Mouse (Mus musculus): ENCODE results near the gene Chst12.
"Not testable (repeated sequence)": the region's sequence is repeated elsewhere in the genome, so short reads cannot be mapped to it uniquely, and the experiment has no call there.

The Chst12 gene

GRCm38 (mm10) chr5:140505208-140505780, at the start of gene Chst12:
Chst12 (plus strand) TSS chr5:140505550.
- DNase-seq (ENCODE audit: low read depth) = peak; percentile 100

GRCm38 (mm10) chr5:140461476-140461875, 43.9 kb upstream of the Chst12 start:
- DNase-seq (ENCODE audit: low read depth) = no peak

GRCm38 (mm10) chr5:140463151-140463550, 42.2 kb upstream of the Chst12 start:
- not testable (repeated sequence) for DNase-seq (ENCODE audit: low read depth)

- no peak for DNase-seq (ENCODE audit: low read depth)
Measured at GRCm38 (mm10) chr5:140464943-140465342, 40.4 kb upstream of the Chst12 start.

GRCm38 (mm10) chr5:140472336-140472735, 33.0 kb upstream of the Chst12 start:
- peak; percentile 33 for DNase-seq (ENCODE audit: low read depth)

- DNase-seq (ENCODE audit: low read depth) = no peak
Measured at GRCm38 (mm10) chr5:140481458-140481857, 23.9 kb upstream of the Chst12 start.

GRCm38 (mm10) chr5:140491142-140491541, 14.2 kb upstream of the Chst12 start:
- DNase-seq (ENCODE audit: low read depth) = no peak

GRCm38 (mm10) chr5:140492684-140493233, 12.6 kb upstream of the Chst12 start:
- no peak for DNase-seq (ENCODE audit: low read depth)

GRCm38 (mm10) chr5:140498176-140498575, 7.2 kb upstream of the Chst12 start:
- no peak for DNase-seq (ENCODE audit: low read depth)

- no peak for DNase-seq (ENCODE audit: low read depth)
Measured at GRCm38 (mm10) chr5:140500736-140501135, 4.6 kb upstream of the Chst12 start.

GRCm38 (mm10) chr5:140501982-140502836, 3.1 kb upstream of the Chst12 start:
- no peak for DNase-seq (ENCODE audit: low read depth)

- DNase-seq (ENCODE audit: low read depth) = peak; percentile 54
Measured at GRCm38 (mm10) chr5:140502925-140503324, 2.4 kb upstream of the Chst12 start.

- DNase-seq (ENCODE audit: low read depth) = peak; percentile 38
Measured at GRCm38 (mm10) chr5:140506096-140506794, 895 bp downstream of the Chst12 start.

GRCm38 (mm10) chr5:140507466-140508208, 2.3 kb downstream of the Chst12 start:
- DNase-seq (ENCODE audit: low read depth) = peak; percentile 78

GRCm38 (mm10) chr5:140508686-140509085, 3.3 kb downstream of the Chst12 start:
- DNase-seq (ENCODE audit: low read depth) = peak; percentile 51

- DNase-seq (ENCODE audit: low read depth) = no peak
Measured at GRCm38 (mm10) chr5:140509204-140509603, 3.9 kb downstream of the Chst12 start.

GRCm38 (mm10) chr5:140510012-140511000, 5.0 kb downstream of the Chst12 start:
- DNase-seq (ENCODE audit: low read depth) = no peak

GRCm38 (mm10) chr5:140513921-140514320, 8.6 kb downstream of the Chst12 start:
- DNase-seq (ENCODE audit: low read depth) = no peak

- DNase-seq (ENCODE audit: low read depth) = peak; percentile 90
Measured at GRCm38 (mm10) chr5:140514799-140515486, 9.6 kb downstream of the Chst12 start.

Measured in NIH3T3 (cell line).